Mouse (Mus musculus): ENCODE measurements around the gene Esr2. TPM values are rescaled to one million over a fixed set of nuclear protein-coding genes. Genes with fewer than 3 reads are reported as not detected.

Gene Esr2
- polyA plus RNA-seq, 1 experiment from 2014 or later: 0.24 TPM

- Histone ChIP-seq H3K4me3 (no peak overlapping the region), H3K27ac (no peak overlapping the region), H3K36me3 (peaks cover 99% of the 10 kb centered on the region), H3K27me3 (ENCODE audit: insufficient read depth, poor library complexity, severe bottlenecking) (no peaks in the 10 kb centered on the region), H3K4me1 (replicated peaks) (0 out of 2 replicates have a peak, but pooled peaks cover 5% of the 10 kb centered on the region), H3K9me3 (no peaks in the 10 kb centered on the region)
- WGBS: 66% methylated on average over 30 of the region's 30 CpGs
- peak; percentile 18 for DNase-seq (ENCODE audit: low spot score)
Measured at GRCm38 (mm10) chr12:76095117-76096035, 81.7 kb downstream of the Esr2 start.

GRCm38 (mm10) chr12:76093613-76094588 lies 83.2 kb downstream of the Esr2 start:
- Histone ChIP-seq H3K36me3 (peaks cover 99% of the 10 kb centered on the region), H3K4me1 (replicated peaks) (0 out of 2 replicates have a peak, but pooled peaks cover 5% of the 10 kb centered on the region), H3K9me3 (no peaks in the 10 kb centered on the region), H3K4me3 (no peak overlapping the region), H3K27ac (no peak overlapping the region), H3K27me3 (ENCODE audit: insufficient read depth, poor library complexity, severe bottlenecking) (no peaks in the 10 kb centered on the region)
- DNase-seq (ENCODE audit: low spot score): no peak
- 91% methylated on average over 15 of the region's 15 CpGs for WGBS

GRCm38 (mm10) chr12:76092789-76093466 lies 84.1 kb downstream of the Esr2 start:
- Histone ChIP-seq H3K27me3 (ENCODE audit: insufficient read depth, poor library complexity, severe bottlenecking) (no peaks in the 10 kb centered on the region), H3K4me1 (replicated peaks) (0 out of 2 replicates have a peak, but pooled peaks cover 5% of the 10 kb centered on the region), H3K9me3 (no peaks in the 10 kb centered on the region), H3K36me3 (peaks cover 99% of the 10 kb centered on the region), H3K27ac (no peak overlapping the region), H3K4me3 (no peak overlapping the region)
- DNase-seq (ENCODE audit: low spot score): no peak
- 94% methylated on average over 11 of the region's 11 CpGs for WGBS

- 87% methylated on average over 13 of the region's 13 CpGs for WGBS
- Histone ChIP-seq H3K27me3 (ENCODE audit: insufficient read depth, poor library complexity, severe bottlenecking) (no peaks in the 10 kb centered on the region), H3K9me3 (no peaks in the 10 kb centered on the region), H3K36me3 (peaks cover 83% of the 10 kb centered on the region), H3K4me1 (replicated peaks) (peaks cover 7% of the 10 kb centered on the region), H3K4me3 (no peak overlapping the region), H3K27ac (no peak overlapping the region)
- DNase-seq (ENCODE audit: low spot score): no peak
Measured at GRCm38 (mm10) chr12:76087025-76087424, 90.0 kb downstream of the Esr2 start.

GRCm38 (mm10) chr12:76085956-76086905 lies 90.8 kb downstream of the Esr2 start:
- Histone ChIP-seq H3K27ac (no peak overlapping the region), H3K36me3 (peaks cover 75% of the 10 kb centered on the region), H3K9me3 (no peaks in the 10 kb centered on the region), H3K27me3 (ENCODE audit: insufficient read depth, poor library complexity, severe bottlenecking) (no peaks in the 10 kb centered on the region), H3K4me1 (replicated peaks) (peaks cover 15% of the 10 kb centered on the region), H3K4me3 (no peak overlapping the region)
- WGBS: 68% methylated on average over 15 of the region's 15 CpGs
- no peak for DNase-seq (ENCODE audit: low spot score)

- DNase-seq (ENCODE audit: low spot score): no peak
- peaks cover 72% of the 10 kb centered on the region for H3K36me3 ChIP-seq
- 89% methylated on average over 9 of the region's 9 CpGs for WGBS
- no peak overlapping the region for H3K27ac ChIP-seq
- no peaks in the 10 kb centered on the region for H3K27me3 ChIP-seq (ENCODE audit: insufficient read depth, poor library complexity, severe bottlenecking)
- no peak overlapping the region for H3K4me3 ChIP-seq
- H3K4me1 ChIP-seq (replicated peaks): peaks cover 25% of the 10 kb centered on the region
- no peaks in the 10 kb centered on the region for H3K9me3 ChIP-seq
Measured at GRCm38 (mm10) chr12:76085066-76085465, 92.0 kb downstream of the Esr2 start.

GRCm38 (mm10) chr12:76081557-76082211 lies 95.4 kb downstream of the Esr2 start:
- Histone ChIP-seq H3K27ac (peak overlapping the region; percentile 75), H3K27me3 (ENCODE audit: insufficient read depth, poor library complexity, severe bottlenecking) (no peaks in the 10 kb centered on the region), H3K36me3 (peaks cover 68% of the 10 kb centered on the region), H3K9me3 (no peaks in the 10 kb centered on the region), H3K4me3 (peak overlapping the region; percentile 41), H3K4me1 (replicated peaks) (peaks cover 25% of the 10 kb centered on the region)
- DNase-seq (ENCODE audit: low spot score): peak; percentile 59
- WGBS: 6% methylated on average over 22 of the region's 22 CpGs

- Histone ChIP-seq H3K36me3 (peaks cover 69% of the 10 kb centered on the region), H3K4me3 (peak overlapping the region; percentile 41), H3K4me1 (replicated peaks) (peaks cover 22% of the 10 kb centered on the region), H3K9me3 (no peaks in the 10 kb centered on the region), H3K27me3 (ENCODE audit: insufficient read depth, poor library complexity, severe bottlenecking) (no peaks in the 10 kb centered on the region), H3K27ac (peak overlapping the region; percentile 75; the same call in 1 of the 2 replicates)
- DNase-seq (ENCODE audit: low spot score): no peak
- 44% methylated on average over 14 of the region's 14 CpGs for WGBS
Measured at GRCm38 (mm10) chr12:76080876-76081556, 96.0 kb downstream of the Esr2 start.

GRCm38 (mm10) chr12:76073981-76074380 lies 103.1 kb downstream of the Esr2 start:
- H3K27ac ChIP-seq: peak overlapping the region; percentile 50; the same call in 1 of the 2 replicates
- WGBS: 23% methylated on average over 7 of the region's 7 CpGs

GRCm38 (mm10) chr12:76073066-76073826 lies 103.8 kb downstream of the Esr2 start:
- DNase-seq (ENCODE audit: low spot score): peak; percentile 37
- peaks cover 61% of the 10 kb centered on the region for H3K36me3 ChIP-seq
- H3K4me3 ChIP-seq: peak overlapping the region; percentile 48
- H3K27me3 ChIP-seq (ENCODE audit: insufficient read depth, poor library complexity, severe bottlenecking): no peaks in the 10 kb centered on the region
- no peaks in the 10 kb centered on the region for H3K9me3 ChIP-seq
- H3K27ac ChIP-seq: peak overlapping the region; percentile 88
- H3K4me1 ChIP-seq (replicated peaks): peaks cover 28% of the 10 kb centered on the region
- 4% methylated on average over 13 of the region's 13 CpGs for WGBS

More at GRCm38 (mm10) chr12:76073981-76074380, 103.1 kb downstream of the Esr2 start:
- Histone ChIP-seq H3K4me3 (peak overlapping the region; percentile 34), H3K36me3 (peaks cover 62% of the 10 kb centered on the region), H3K4me1 (replicated peaks) (peaks cover 28% of the 10 kb centered on the region), H3K9me3 (no peaks in the 10 kb centered on the region), H3K27me3 (ENCODE audit: insufficient read depth, poor library complexity, severe bottlenecking) (no peaks in the 10 kb centered on the region)
- DNase-seq (ENCODE audit: low spot score): no peak
